Comparison of ENCODE assay signal across 8 mouse cellular contexts in the genomic region with DNA sequence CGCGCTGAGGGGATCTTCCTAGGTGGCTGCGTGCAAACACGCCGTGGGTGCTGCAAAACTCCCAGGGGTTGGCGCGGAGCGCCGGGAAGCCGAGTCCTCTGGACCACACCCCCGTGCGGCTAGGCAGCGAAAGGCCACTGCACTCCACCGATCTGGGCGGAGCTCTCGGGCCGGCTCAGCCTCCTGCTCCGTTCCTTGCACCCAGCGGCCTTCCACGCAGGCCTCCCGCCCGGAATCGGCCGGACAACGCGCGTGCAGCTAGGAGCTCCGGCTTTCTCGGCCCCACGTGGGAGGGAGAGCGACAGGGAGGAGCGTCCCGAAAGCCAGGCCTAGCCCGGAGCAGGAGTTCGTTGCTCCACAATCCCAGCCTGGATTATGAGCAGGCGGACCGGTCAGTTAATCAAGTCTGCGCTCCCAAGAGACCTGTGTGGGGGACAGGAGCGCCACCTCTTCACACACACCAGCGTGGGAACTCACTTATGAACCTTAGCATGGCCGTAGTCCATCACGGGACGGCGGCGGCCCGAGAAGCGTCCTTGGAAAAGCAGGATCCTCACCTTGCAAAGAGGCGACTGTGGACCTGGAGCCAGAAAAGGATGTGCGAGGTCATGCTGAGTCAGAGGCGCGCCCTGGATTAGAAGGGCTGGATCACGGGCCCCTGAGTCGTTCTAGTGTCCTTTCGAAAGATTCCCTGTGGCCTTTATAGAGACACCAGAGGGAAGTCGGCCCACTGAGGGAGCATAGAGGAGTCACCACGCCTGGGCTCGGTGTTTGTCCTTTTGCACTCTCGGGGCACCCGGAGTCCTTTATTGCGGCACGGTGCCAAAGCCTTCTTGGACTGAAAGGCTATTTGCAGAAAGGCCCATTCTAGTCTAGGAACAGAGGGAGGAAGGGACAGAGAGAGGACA. TPM values are rescaled to one million over a fixed set of nuclear protein-coding genes. Genes with fewer than 3 reads are reported as not detected.
A peak's percentile ranks its signal among the peaks of the same experiment; 100 is the strongest.
DNase-seq lines count a peak whose midpoint lies in the region; ATAC-seq and TF ChIP-seq lines count a peak whose summit lies in the region.

A gene (minus strand): TSS at position 47 of the 908 bp plus-strand sequence.

- peaks cover 19% of the 10 kb centered on the region for H3K4me1 ChIP-seq in heart, embryonic 10.5 days
- peaks cover 18% of the 10 kb centered on the region for H3K4me1 ChIP-seq in kidney, embryonic 15.5 days
- peaks cover 9% of the 10 kb centered on the region for H3K4me1 ChIP-seq in liver, adult 2 months (ENCODE audit: control insufficient read depth, insufficient read depth, low read length)

- peak; percentile 74 for DNase-seq in brain, embryonic 14.5 days (ENCODE audit: low read depth)
- DNase-seq in heart, embryonic 10.5 days (ENCODE audit: low spot score), result peak; percentile 91
- peak; percentile 94 for DNase-seq in liver, adult 2 months (ENCODE audit: extremely low read depth, low read depth, low spot score)
- peak; percentile 61 to 64 for DNase-seq in monocyte, adult 2 months (ENCODE audit: low read depth in 1 of 2, low spot score in 2 of 2)
- peak; percentile 88 to 92 for DNase-seq in spleen, postnatal 10 days (ENCODE audit: low spot score in 2 of 2)

- H3ac ChIP-seq in C2C12 (ENCODE audit: control insufficient read depth, insufficient read length, low read depth), result peak within 1 kb of the TSS; percentile 74

- no peaks in the 10 kb centered on the region for H3K27me3 ChIP-seq in C2C12 (ENCODE audit: control insufficient read depth, insufficient read depth, insufficient read length)
- peaks cover 51% of the 10 kb centered on the region for H3K27me3 ChIP-seq in heart, embryonic 10.5 days (ENCODE audit: insufficient read depth, poor library complexity, severe bottlenecking)
- H3K27me3 ChIP-seq in kidney, embryonic 15.5 days, result peaks cover 45% of the 10 kb centered on the region
- no peaks in the 10 kb centered on the region for H3K27me3 ChIP-seq in liver, adult 2 months (ENCODE audit: control insufficient read depth, insufficient read depth, low read length)

- peak within 1 kb of the TSS; percentile 62 for H3K9ac ChIP-seq in kidney, embryonic 15.5 days
- H3K9ac ChIP-seq in liver, adult 2 months (ENCODE audit: low read depth, low read length), result peak within 1 kb of the TSS; percentile 85

- WGBS in heart, embryonic 10.5 days, result 2% methylated on average over 61 of the region's 61 CpGs
- 2% methylated on average over 61 of the region's 61 CpGs for WGBS in kidney, embryonic 15.5 days
- WGBS in liver, adult 2 months, result under 1% methylated on average over 61 of the region's 61 CpGs

- H3K27ac ChIP-seq in heart, embryonic 10.5 days, result peak within 1 kb of the TSS; percentile 85
- no peak within 1 kb of the TSS for H3K27ac ChIP-seq in kidney, embryonic 15.5 days
- peak within 1 kb of the TSS; percentile 89 for H3K27ac ChIP-seq in liver, adult 2 months (replicated peaks; ENCODE audit: insufficient read depth, low read depth, low read length)

- H3K36me3 ChIP-seq in C2C12 (ENCODE audit: control insufficient read depth, insufficient read depth), result no peaks in the 10 kb centered on the region
- no peaks in the 10 kb centered on the region for H3K36me3 ChIP-seq in heart, embryonic 10.5 days
- no peaks in the 10 kb centered on the region for H3K36me3 ChIP-seq in kidney, embryonic 15.5 days
- H3K36me3 ChIP-seq in liver, adult 2 months (ENCODE audit: control insufficient read depth, insufficient read depth, low read length), result no peaks in the 10 kb centered on the region

- H3K9me3 ChIP-seq in heart, embryonic 10.5 days, result no peaks in the 10 kb centered on the region
- H3K9me3 ChIP-seq in kidney, embryonic 15.5 days (replicated peaks), result no peaks in the 10 kb centered on the region

- H3K79me3 ChIP-seq in C2C12 (ENCODE audit: low read depth), result no peaks in the 10 kb centered on the region

- ATAC-seq in erythroblast, adult 5-6 weeks (replicated peaks; ENCODE audit: low FRiP score, poor library complexity, severe bottlenecking), result peak; percentile 73
- peak; percentile 93 for ATAC-seq in kidney, embryonic 15.5 days (replicated peaks; ENCODE audit: low FRiP score)

- H3K4me2 ChIP-seq in kidney, embryonic 15.5 days, result peak within 1 kb of the TSS; percentile 97

- TF ChIP-seq POLR2A in brain, embryonic 14.5 days (IDR thresholded peaks at IDR 0.05; ENCODE audit: borderline replicate concordance, extremely low read depth, insufficient read depth, insufficient read length, poor library complexity, severe bottlenecking), result no peak
- TF ChIP-seq POLR2A in liver, adult 2 months (IDR thresholded peaks at IDR 0.05; ENCODE audit: extremely low read depth, insufficient read depth, low read length), result peak; percentile 51; the same call in 1 of the 2 replicates

- peak within 1 kb of the TSS; percentile 50 for H3K4me3 ChIP-seq in C2C12 (ENCODE audit: insufficient read depth, poor library complexity, severe bottlenecking)
- peak within 1 kb of the TSS; percentile 72 for H3K4me3 ChIP-seq in heart, embryonic 10.5 days
- H3K4me3 ChIP-seq in kidney, embryonic 15.5 days (replicated peaks), result peak within 1 kb of the TSS; percentile 56
- H3K4me3 ChIP-seq in liver, adult 2 months (ENCODE audit: insufficient read depth, low read depth, low read length), result peak within 1 kb of the TSS; percentile 83

- H3K79me2 ChIP-seq in C2C12 (ENCODE audit: control insufficient read depth, insufficient read depth), result peaks cover 50% of the 10 kb centered on the region
- peaks cover 9% of the 10 kb centered on the region; the same call in 1 of the 2 replicates for H3K79me2 ChIP-seq in liver, adult 2 months (ENCODE audit: control insufficient read depth, insufficient read depth, low read length)

- no peak for TF ChIP-seq CTCF in C2C12 (IDR thresholded peaks at IDR 0.05; ENCODE audit: control insufficient read depth, insufficient read depth, insufficient read length)
- TF ChIP-seq CTCF in brain, embryonic 14.5 days (IDR thresholded peaks at IDR 0.05; ENCODE audit: borderline replicate concordance, extremely low read depth, insufficient read depth, insufficient read length), result peak; percentile 25; the same call in 1 of the 2 replicates
- TF ChIP-seq CTCF in liver, adult 2 months (IDR thresholded peaks at IDR 0.05; ENCODE audit: low read depth, low read length), result peak; percentile 37; the same call in 1 of the 2 replicates

TF ChIP-seq in C2C12, 6 proteins besides CTCF, POLR2A, EP300 and RAD21:
- TF ChIP-seq MYOD1 (IDR thresholded peaks at IDR 0.05; ENCODE audit: control insufficient read depth, insufficient read length, low read depth), result no peak
- peak; percentile 39 for TF ChIP-seq MAX (IDR thresholded peaks at IDR 0.05)
TF ChIP-seq in C2C12: peak in this region for 1.

RNA-seq across cellular contexts. Expression of the gene that starts here (rescaled TPM):
- polyA plus RNA-seq in C2C12 (2012; fragmentation: generic; extraction: Trizol), result 4.0 TPM
- polyA plus RNA-seq in brain, embryonic 14.5 days (2012; rRNA removed), result 1.8 and 2.2 TPM in 2 replicates
- total RNA-seq in erythroblast, adult 5-6 weeks (2015; ENCODE audit: low replicate concordance), result 154 and 157 TPM in 2 replicates
- 202 and 262 TPM in 2 replicates for total RNA-seq in erythroblast, adult 5-6 weeks (2017; ENCODE audit: low replicate concordance)
- polyA plus RNA-seq in heart, embryonic 10.5 days (2016; fragmentation: Nextera tagmentation; extraction: Ambion mirVana), result 3.4 and 4.5 TPM in 2 replicates
- polyA plus RNA-seq in kidney, embryonic 15.5 days (2015; fragmentation: Nextera tagmentation; extraction: Ambion mirVana), result 1.4 and 1.9 TPM in 2 replicates
- 2.0 and 3.8 TPM in 2 replicates for total RNA-seq in liver, adult 2 months (2014; rRNA removed)
- 1.7 and 2.4 TPM in 2 replicates for polyA plus RNA-seq in liver, adult 2 months (2012; rRNA removed)

Comparison
In these comparisons a context has a peak if more than half of its experiments do, and no peak if none do; other contexts are left out.
1. RNA of the gene that starts here (total RNA-seq): 154 to 262 TPM in erythroblast, adult 5-6 weeks; 2.0 to 3.8 TPM in liver, adult 2 months; every median in the first group is over 10 times any median in the second.
2. Peak in every context shown above with its lines, with median percentiles within 50 percentile points of each other: H3K4me3 ChIP-seq and DNase-seq.